Mouse (Mus musculus) induced T-regulatory cell, adult 2 months (primary cell): ENCODE measurements around the gene Ifi47.
"Not testable (repeated sequence)": the region's sequence is repeated elsewhere in the genome, so short reads cannot be mapped to it uniquely, and the experiment has no call there.

Source experiments
- DNase-seq: peaks from one replicate; pipeline ENCODE4 v3.0.0-alpha.2; 2012; ENCODE audit warnings: low read depth

Gene Ifi47

DNA sequence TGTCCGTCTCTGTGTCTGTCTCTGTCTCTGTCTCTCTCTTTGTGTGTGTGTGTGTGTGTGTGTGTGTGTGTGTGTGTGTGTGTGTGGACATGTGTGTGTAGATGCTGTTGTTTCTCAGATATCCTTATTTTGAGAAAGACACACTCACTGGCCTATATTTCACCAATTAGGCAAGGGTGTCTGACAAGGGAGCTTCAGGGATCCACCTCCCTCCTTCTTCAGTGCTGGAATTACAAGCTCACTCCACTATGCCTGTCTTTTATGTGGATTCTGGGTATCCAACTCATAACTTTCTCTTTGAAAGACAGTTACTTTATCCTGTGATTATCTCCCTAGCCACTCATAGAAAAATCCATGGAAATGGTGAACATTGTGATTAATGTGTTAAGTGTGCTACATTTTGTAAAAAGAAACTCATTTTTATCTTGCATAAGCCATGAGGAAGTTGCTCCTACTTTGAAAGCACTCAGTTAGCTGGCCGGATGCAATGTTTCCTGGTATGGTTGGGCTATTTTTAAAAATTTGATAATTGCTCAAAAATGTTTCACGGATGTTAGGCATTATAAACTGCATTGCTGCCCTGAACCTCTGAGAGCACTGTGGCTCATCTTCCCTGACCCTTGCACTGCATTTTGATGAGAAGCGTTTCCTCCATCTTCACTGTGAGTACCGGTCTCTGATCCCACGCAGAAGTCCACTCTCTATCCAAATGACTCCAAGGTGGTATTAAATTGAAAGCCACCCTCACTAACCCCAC, at the start of gene Ifi47:
Gene Ifi47 (plus strand): TSS at position 587 of the 757 bp plus-strand sequence.
- DNase-seq = peak; percentile 32

DNA sequence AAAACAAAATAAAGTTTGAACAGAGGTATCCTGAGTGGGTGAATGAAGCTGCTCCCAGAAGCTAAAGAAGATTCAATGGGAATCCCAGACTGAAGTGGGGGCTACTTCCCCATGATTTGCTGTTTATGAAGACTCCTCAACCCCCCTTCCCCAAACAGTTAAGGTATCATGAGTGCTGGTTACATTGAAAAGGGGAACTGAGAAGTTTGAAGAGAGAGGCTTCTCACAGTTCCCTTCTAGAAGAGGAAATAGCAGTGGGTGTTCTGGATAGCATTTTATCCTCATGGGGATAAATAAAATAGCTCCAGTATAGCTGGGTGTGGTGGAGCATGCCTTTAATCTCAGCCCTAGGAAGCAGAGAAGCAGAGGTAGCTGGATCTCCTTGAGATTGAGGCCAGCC, 26.3 kb upstream of the Ifi47 start:
- not testable (repeated sequence) for DNase-seq

DNA sequence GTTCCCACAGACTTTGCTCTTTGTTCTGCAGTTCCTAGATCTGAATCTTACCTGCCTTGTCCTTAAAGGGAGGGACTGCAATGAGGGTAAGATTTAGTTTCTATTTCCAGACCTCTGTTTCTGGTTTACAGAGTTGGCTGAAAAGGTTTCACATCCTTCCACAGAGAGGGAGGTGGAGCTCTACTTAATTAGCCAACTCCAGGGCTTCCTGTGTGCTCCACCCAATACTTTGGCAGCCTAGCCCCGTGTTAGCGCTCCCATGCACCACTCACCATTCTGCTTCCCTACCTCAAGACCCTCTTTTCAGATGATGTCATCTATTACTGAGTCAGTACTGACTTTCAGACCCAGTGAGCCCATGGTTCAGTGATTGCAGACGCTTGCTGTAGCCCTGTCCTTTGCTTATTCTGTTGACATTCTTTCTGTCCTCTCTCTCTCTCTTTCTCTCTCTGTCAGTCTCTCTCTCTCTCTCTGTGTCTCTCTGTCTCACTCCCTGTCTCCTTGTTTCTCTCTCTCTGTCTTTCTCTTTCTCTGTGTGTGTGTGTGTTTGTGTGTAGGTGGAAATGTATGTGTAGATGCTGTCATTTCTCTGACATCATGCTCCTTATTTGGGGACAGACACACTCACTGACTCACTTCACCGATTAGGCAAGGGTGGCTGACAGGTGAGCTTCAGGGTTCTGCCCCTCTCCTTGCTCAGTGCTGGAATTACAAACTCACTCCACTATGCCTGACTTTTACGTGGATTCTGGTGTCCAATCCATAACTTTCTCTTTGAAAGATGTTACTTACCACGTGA, 25.1 kb upstream of the Ifi47 start, which contains the start of gene 9930111J21Rik2:
Gene 9930111J21Rik2 (minus strand): TSS at position 150 of the 799 bp plus-strand sequence.
- peak; percentile 61 for DNase-seq

DNA sequence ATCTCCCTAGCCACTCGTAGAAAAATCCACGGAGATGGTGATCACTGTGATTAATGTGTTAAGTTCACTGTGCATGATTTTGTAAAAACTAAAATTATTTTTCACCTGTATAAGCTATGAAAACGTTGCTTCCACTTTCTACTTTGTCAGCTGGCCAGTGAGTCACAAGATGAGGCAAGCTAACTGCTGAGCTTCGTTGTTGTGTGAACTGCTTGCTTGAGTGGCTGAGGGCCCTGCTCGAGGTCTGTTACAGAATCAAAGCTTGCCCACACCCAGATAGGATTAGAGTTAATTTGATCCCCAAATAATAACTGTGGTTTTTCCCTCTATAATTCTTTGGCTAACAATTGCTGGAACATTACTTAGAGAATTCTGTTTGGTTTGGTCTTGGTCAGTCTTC, 24.5 kb upstream of the Ifi47 start:
- DNase-seq = not testable (repeated sequence)

DNA sequence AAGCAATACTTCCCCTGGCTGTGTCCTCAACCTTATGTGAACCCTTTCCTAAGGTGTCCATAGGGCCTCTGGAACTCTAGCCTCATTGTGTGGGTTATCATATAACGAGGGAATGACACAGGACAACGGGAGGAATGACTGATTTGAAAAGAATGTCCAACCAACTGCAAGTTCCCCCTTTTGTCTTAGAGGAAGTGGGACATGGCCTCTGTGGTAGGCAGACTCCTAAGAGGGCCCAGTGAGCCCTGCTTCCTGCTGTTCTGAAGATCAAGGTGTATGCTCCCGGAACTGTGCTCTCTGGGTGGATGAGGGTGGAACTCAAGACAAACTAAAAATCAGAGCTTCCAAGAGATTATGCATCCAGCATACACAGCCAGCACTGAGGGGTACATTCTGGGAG, 16.3 kb upstream of the Ifi47 start:
- not testable (repeated sequence) for DNase-seq

DNA sequence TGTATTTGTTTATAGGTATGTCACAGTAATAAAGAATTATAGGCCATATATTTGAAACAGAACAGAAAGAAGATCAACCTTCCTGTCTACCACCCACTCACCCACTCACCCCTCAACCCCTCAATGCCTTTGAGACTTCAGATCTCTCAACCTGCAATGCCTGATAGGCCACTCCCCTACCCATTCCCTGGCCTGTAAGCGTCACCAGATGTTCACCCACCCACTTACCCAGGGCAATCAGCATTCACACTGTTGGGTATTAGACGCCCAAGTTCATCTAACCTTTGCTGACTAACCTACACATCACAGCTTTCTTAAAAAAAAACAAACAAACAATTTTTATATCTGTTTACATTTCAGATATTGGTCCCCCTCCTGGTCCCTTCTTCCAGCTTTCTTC, 14.5 kb upstream of the Ifi47 start:
- peak; percentile 60 for DNase-seq

DNA sequence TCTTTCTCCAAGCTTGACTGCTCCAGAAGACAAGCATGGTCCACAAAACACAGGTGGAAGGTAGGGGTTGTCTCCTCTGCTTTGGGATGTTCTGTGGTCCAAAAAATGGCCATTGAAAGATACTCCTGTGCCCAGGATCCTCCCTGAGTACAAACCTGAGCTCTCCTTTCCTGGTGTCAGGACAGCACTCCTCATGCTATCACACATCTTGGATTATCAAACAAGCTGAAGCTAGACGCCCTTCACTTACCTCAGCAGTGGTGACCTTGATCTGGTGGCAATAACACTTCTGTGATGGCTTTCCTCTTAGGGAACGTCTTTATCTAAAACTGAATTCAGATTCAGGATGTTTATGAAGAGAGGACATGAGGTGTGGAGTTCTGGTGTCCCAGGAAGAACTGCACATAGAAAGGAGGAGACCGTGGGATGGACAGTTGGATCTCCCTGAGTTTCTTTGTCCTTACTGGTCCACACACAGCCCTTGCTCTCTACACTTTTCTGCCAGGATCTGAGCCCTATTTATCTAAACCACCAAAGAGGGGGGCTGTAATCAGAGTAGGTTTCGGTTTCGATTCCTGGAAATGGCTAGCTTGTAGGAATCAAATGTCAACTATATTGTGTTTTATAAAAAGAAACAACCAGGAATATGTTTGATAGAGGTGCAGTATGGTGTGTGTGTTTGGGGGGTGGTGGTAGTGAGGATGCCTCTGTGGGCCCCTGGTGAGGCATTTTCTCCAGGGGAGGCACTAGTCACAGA, 12.5 kb upstream of the Ifi47 start, which contains the start of gene Tgtp2:
Gene Tgtp2 (minus strand): TSS at position 494 of the 757 bp plus-strand sequence.
- peak; percentile 88 for DNase-seq

DNA sequence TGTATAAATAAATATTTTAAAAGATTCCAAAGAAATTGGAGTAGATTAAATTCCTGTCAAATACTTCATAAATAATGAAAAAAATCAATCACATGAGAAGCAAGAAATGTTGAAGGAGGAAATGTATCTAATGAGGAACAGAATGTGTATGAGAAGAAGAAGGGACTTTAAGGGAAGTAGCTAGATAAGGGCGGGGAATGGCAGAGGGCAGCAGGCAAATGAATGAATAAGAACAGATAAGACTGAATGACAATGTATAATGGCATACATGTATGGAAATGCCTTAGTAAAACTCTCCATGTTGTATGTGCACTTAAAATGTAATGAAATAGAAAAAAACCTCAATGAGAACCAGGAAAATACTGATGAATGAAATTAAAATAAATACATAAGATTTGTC, 8.0 kb upstream of the Ifi47 start:
- DNase-seq = no peak

DNA sequence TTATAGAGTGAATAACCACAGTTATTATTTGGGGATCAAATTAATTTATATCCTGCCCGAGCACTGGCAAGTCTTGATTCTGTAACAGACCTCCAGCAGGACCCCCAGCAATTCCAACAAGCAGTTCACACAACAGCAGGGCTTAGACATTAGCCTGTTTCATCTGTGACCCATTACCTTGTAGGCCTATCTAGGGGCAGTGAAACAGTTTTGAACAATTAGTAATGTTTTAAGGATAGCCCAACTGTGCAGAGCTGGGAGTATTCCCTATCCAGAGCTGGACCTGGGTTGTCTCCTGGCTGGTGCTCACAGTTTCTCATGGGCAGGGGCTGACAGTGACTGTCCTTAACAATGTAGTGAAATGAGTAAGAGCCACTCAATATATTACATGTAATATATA, 625 bp downstream of the Ifi47 start:
- DNase-seq = no peak

DNA sequence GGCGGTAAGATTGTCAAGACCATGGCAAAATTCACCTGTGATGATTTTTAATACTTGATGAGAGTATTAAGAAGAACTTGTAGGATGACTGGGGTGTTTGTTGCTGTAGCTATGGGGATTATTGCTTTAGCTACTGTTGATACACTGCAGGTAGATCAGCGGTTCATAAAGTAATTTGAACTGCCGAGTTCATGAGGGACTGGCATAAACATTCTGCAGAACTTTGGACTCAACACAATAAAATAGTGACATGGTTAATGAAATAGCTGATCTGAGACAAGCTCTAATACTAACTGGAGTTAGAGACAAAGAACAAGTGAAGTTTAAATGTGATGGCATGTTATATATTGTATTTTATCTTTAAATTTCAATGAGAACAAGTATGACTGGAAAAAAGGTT, 2.3 kb downstream of the Ifi47 start:
- DNase-seq = no peak

DNA sequence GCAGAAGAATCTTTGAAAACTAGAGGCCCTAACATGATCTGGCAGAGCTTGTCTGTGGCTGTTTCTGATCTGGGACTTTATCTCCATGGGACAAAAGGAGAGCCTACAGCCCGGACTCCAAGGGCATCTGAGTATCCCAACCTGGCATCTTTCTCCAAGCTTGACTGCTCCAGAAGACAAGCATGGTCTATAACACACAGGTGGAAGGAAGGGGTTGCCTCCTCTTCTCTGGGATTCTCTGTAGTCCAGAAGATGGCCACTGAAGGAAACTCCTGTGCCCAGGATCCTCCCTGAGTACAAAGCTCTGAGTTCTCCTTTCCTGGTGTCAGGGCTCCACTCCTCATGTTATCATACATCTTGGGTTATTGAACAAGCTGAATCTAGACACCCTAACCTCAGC, 4.2 kb downstream of the Ifi47 start:
- DNase-seq = peak; percentile 55

DNA sequence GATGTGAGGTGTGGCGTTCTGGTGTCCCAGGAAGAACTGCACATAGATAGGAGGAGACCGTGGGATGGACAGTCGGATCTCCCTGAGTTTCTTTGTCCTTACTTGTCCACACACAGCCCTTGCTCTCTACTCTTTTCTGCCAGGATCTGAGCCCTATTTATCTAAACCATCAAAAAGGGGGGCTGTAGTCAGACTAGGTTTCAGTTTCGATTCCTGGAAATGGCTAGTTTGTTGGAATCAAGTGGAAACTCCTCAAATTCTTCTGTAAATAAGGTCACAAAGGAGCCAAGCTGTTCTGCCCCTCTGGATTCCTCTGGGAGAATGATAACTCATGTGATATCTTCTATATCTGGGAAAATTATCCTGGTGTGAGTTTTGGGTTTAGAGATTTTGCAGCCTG, 5.0 kb downstream of the Ifi47 start:
- DNase-seq = peak; percentile 84

DNA sequence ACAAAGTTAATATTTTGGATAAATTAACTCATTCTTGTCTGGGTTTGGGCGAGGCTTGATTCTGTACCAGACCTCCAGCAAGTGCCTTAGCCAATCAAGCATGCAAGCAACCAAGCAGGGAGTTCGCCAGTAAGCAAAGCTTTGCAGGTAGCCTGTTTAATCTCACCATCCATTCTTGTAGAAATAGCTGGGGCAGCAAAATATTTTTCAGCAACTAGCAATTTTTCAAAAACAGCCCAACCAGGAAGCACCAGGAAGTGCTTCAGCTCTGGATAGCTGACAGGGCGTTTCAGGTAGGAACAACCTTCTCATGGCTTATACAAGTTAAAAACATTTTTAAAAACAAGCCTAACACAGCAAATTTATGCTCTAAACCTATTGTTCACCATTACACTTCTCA, 5.5 kb downstream of the Ifi47 start:
- peak; percentile 61 for DNase-seq

DNA sequence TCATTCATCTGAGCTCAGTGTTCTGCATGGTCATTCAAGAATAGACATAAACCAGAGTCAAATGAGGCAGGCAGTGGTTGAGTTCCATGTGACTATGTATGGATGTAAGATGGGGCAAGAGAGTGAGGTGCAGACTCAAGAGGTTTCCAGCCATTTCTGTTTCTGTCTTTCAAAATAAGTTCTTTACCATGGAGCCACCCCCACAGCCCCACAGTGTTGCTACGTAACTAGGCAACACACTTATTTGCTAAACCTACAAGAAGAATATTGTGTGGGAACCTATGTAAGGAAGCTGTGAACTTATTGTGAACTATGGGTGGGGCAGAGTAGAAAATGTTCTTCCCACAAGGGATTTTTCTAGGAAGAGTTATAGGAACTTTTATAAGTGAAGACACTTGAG, 6.8 kb downstream of the Ifi47 start:
- peak; percentile 78 for DNase-seq

DNA sequence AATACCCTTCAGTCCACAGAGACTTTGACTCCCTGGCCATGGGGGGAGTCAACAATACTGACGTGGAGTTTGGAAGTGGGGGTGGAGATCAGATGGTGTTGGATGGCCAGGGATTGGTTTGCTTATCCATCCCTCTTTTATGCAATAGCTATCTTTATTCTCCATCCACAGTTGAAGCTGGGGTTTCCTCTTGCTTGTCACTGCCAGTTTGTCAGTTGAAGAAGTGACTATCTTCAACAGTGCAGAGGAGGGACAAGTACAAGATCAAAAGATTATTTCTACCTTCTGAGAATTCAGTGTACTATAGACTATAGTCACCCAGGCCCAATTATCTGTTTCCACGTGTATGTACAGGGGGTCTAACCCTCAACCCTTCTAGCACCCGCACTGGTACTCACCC, 7.4 kb downstream of the Ifi47 start:
- DNase-seq = peak; percentile 61

DNA sequence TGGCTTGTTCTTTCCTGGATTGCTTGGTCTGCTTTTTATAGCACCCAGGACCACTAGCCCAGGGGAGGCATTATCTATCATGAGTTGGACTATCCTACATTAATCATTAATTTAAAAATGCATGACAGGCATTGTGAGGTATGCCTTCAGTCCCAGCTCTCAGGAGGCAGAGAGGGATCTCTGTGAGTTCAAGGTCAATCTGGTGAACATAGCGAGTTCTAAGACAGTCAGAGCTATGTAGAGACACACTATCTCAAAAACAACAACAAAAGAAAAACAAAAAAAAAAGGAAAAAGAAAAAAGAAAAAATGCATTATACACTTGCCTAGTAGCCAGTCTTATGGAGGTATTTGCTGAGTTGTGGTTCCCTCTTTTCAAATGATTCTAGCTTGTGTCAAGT, 8.0 kb downstream of the Ifi47 start:
- no peak for DNase-seq

DNA sequence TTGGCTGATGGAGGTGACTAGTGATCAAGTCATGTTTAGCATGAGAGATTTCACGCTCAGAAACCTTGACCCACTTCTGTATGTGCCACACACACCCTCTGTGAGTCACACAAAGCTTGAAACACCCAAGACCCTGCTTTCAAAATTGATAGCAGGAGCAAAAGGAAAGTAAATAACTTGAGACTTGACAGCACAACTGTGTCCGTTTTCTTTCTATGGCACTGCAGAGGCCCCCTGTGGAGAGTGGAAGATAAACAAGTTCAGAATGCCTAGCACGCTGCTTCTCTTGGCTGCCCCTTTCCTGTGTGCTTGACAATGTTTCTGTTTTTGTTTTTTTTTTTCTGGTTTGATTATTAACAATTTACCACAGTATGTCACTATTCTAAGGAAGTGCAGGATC, 8.5 kb downstream of the Ifi47 start:
- peak; percentile 86 for DNase-seq

DNA sequence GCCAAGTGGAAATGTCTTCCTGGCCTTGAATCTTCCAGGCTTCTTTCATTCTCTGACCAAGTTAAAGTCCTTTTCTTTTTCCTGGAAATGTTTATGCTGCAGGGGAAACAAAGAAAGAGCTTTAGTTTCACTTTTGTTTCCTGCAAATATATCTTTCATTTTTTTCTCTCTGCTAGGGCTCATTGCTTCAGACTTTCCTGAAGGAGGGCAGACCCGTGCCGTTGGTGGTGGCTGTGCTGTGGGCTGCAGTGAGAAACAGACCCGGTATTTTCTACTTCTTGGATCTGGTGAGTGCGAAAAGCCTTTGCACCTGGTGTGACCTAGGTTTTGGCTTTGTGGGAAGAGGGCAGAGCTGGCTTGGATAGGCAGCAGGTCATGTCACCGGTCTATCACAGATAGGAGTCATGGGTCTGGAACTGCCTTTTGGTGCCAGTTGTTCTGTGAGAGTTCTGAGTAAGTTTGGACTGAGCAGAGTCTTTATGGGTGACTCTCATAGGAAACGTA, 10.5 kb downstream of the Ifi47 start:
- DNase-seq = peak; percentile 81

DNA sequence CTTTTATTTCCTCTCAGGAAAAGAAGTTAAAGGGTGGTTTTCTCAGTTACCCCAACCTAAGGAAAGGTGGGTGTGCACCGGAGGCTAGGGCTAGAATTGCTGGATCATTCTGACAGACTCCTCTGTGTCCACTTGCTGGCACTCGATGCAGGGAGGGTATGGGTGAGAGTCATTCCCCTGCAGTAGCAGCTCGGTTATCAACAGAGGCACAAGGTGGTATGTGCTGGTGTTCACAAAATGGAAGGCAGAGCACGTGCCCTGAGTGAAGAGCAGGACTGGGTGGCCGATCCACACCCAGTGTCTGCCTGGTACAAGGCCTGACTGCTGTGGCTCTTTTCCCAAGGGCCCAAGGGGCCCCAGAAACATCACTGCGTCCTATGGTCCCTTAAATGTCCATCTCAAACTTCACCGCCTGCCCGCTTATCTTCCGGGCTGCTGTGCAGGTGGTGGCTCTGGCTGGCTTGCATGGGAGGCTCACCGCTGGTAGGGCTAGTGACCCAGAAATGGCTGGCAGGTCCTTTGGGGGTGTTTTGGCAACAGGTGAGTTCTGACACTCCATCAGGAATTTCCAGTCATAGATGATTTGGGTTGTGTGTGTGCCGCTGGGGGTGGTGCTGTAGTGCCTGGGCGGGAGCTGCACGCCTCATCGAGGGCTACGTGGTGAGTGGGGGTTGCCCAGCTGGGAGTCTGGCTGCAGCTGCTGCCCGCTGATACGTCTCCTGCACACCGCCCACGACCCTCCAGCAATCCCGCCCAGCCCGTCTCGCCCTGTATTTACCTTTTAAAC, 11.6 kb downstream of the Ifi47 start:
- peak; percentile 79 for DNase-seq

DNA sequence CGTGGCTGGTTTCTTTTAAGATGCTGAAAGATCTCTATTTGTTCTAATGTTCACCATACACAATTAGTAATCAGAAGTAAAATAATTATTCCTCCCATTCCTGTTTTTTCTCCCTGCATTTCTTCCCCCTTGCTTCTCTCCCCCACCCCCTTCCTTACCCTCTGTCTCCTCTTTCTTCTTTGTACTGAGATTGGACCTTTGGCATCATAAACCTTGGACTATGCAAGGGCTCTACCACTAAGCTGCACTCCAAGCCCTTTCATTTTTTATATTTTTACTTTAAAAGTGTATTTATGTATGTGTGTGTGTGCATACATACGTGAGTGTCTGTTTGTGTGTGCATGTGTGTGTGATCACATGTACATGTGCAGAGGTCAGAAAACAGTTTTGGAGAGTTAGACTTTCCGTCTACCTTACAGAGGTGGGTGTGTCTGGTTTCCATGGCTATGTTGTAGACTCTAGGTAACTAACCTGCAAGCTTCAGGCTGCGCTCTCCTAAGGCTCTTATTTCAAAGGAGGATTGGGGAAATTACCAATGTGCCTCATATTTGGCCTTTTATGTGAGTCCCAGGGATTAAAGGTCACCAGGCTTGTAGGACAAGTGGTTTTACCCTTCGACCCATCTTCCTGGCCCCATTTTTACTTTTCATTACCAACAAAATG, 12.7 kb downstream of the Ifi47 start:
- peak; percentile 67 for DNase-seq
